ENCODE assay signal across 9 mouse cellular contexts in genomic region chr9:31683302-31684081, GRCm38 (mm10).
DNase-seq lines count a peak whose midpoint lies in the region; ATAC-seq lines count a peak whose summit lies in the region.
"Had no signal": no experiment of that assay in that cellular context is flagged by ENCODE, and none has a peak within 500 bp of the region (broad histone marks: within the 10 kb centered on the region; RNA-seq: fewer than 3 reads in every experiment).

No protein-coding gene starts in this region.

- DNase-seq in heart, adult 11 months: peak; percentile 91
- DNase-seq in heart, postnatal 4 days: no peak
- peak; percentile 38 for DNase-seq in kidney, postnatal 10 days
- no peak for DNase-seq in neural tube, embryonic 11.5 days (ENCODE audit: low spot score)
- DNase-seq in layer of hippocampus, adult 9-10 months (ENCODE audit: low spot score): no peak
- no peak for DNase-seq in left cerebral cortex, postnatal 25 days (ENCODE audit: low spot score in 2 of 2)
- no peak for DNase-seq in layer of hippocampus, postnatal 14 days (ENCODE audit: low spot score in 2 of 2)
- DNase-seq: thymus, adult 2 months had no signal

- H3K4me2 ChIP-seq in embryonic facial prominence, embryonic 15.5 days (replicated peaks): 0 out of 2 replicates have a peak overlapping the region, but pooled peaks have one; percentile 15
- no peak overlapping the region for H3K4me2 ChIP-seq in neural tube, embryonic 11.5 days (ENCODE audit: low read depth)

- no peak overlapping the region for H3K9ac ChIP-seq in embryonic facial prominence, embryonic 15.5 days
- H3K9ac ChIP-seq in neural tube, embryonic 11.5 days (ENCODE audit: low read length): no peak overlapping the region

- ATAC-seq in embryonic facial prominence, embryonic 15.5 days (ENCODE audit: insufficient number of reproducible peaks, low FRiP score, low TSS enrichment, low read depth): no peak
- ATAC-seq in neural tube, embryonic 11.5 days (ENCODE audit: insufficient read depth, low FRiP score, low TSS enrichment): 0 out of 2 replicates have a peak, but pooled peaks have one; percentile 27

- H3K27me3 ChIP-seq in embryonic facial prominence, embryonic 15.5 days: no peaks in the 10 kb centered on the region; the same call in 1 of the 2 replicates
- no peaks in the 10 kb centered on the region for H3K27me3 ChIP-seq in neural tube, embryonic 11.5 days (ENCODE audit: control insufficient read depth, insufficient read depth, low read length)

- WGBS in embryonic facial prominence, embryonic 15.5 days: 10% methylated on average over 19 of the region's 19 CpGs
- 4% methylated on average over 19 of the region's 19 CpGs for WGBS in neural tube, embryonic 11.5 days

- H3K4me1 ChIP-seq in embryonic facial prominence, embryonic 15.5 days: peaks cover 31% of the 10 kb centered on the region
- peaks cover 13% of the 10 kb centered on the region for H3K4me1 ChIP-seq in neural tube, embryonic 11.5 days (ENCODE audit: control insufficient read depth, insufficient read depth, low read length)

- no peaks in the 10 kb centered on the region for H3K9me3 ChIP-seq in embryonic facial prominence, embryonic 15.5 days (replicated peaks)
- H3K9me3 ChIP-seq in neural tube, embryonic 11.5 days (ENCODE audit: control insufficient read depth, low read length): no peaks in the 10 kb centered on the region

- 0 out of 2 replicates have a peak overlapping the region, but pooled peaks have one; percentile 3 for H3K27ac ChIP-seq in embryonic facial prominence, embryonic 15.5 days (replicated peaks)
- H3K27ac ChIP-seq in neural tube, embryonic 11.5 days (ENCODE audit: low read depth, low read length): no peak overlapping the region

- H3K4me3 ChIP-seq in embryonic facial prominence, embryonic 15.5 days (replicated peaks): no peak overlapping the region
- no peak overlapping the region for H3K4me3 ChIP-seq in neural tube, embryonic 11.5 days (ENCODE audit: low read depth, low read length)

- no peaks in the 10 kb centered on the region for H3K36me3 ChIP-seq in embryonic facial prominence, embryonic 15.5 days
- H3K36me3 ChIP-seq in neural tube, embryonic 11.5 days (ENCODE audit: control insufficient read depth, insufficient read depth, low read length): no peaks in the 10 kb centered on the region

- intact Hi-C loops in left cerebral cortex, postnatal 25 days (cut with DNase I): no loop called here

Comparison
In these comparisons a context has a peak if more than half of its experiments do, and no peak if none do; other contexts are left out.
1. DNase-seq: peak in heart, adult 11 months (single experiment) and kidney, postnatal 10 days (single experiment); none in heart, postnatal 4 days (single experiment), neural tube, embryonic 11.5 days (single experiment), layer of hippocampus, adult 9-10 months (single experiment), left cerebral cortex, postnatal 25 days (0 of 2) and layer of hippocampus, postnatal 14 days (0 of 2).